14 mouse cellular contexts compared by ENCODE assay signal in the genomic region with DNA sequence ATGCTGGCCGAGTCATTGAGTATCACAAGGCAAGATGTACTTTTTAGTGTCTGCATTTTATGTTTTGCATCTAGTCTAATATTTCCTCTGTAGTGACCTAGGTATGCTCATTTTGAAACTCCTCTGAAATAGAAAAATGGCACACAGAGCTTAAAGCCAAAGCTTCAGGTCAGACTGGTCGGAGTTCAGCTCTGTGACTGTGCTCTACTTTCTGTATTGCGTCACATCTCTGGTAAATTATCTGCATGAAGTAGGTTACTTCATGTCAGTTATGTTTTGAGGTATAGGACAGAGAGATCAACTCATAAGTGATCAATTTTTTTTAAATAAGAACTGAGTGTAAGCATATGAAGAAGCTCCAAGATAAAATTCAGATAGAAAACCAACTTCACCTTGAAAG.
"Had no signal": no experiment of that assay in that cellular context is flagged by ENCODE, and none has a peak within 500 bp of the region (broad histone marks: within the 10 kb centered on the region; RNA-seq: fewer than 3 reads in every experiment).

No protein-coding gene starts in this region.

- H3K9me3 ChIP-seq: limb, embryonic 12.5 days; limb, embryonic 15.5 days; liver, embryonic 15.5 days; midbrain, embryonic 13.5 days had no signal

- H3K4me3 ChIP-seq: limb, embryonic 12.5 days; limb, embryonic 15.5 days; liver, embryonic 15.5 days; midbrain, embryonic 13.5 days had no signal

- H3K4me2 ChIP-seq: limb, embryonic 12.5 days; limb, embryonic 15.5 days; liver, embryonic 15.5 days; lung, embryonic 14.5 days; midbrain, embryonic 13.5 days had no signal

- H3K9ac ChIP-seq: limb, embryonic 12.5 days; limb, embryonic 15.5 days; liver, embryonic 15.5 days; lung, embryonic 14.5 days; midbrain, embryonic 13.5 days had no signal

- H3K27ac ChIP-seq: liver, embryonic 15.5 days; midbrain, embryonic 13.5 days had no signal

- H3K27me3 ChIP-seq: limb, embryonic 12.5 days; limb, embryonic 15.5 days; liver, embryonic 15.5 days; midbrain, embryonic 13.5 days had no signal

- ATAC-seq: intestine, embryonic 16.5 days; lung, postnatal 0 days; midbrain, embryonic 13.5 days had no signal

- H3K36me3 ChIP-seq: limb, embryonic 12.5 days; limb, embryonic 15.5 days; liver, embryonic 15.5 days; midbrain, embryonic 13.5 days had no signal

- DNase-seq: kidney, adult 18-20 months; kidney, adult 9 months; kidney, postnatal 14 days; kidney, postnatal 4 days; left cerebral cortex, postnatal 4 days; lung, embryonic 14.5 days; thymus, adult 18-20 months; thymus, postnatal 36 days had no signal

- H3K4me1 ChIP-seq: liver, embryonic 15.5 days; midbrain, embryonic 13.5 days had no signal
